22 mouse cellular contexts compared by ENCODE assay signal in genomic region chr4:53226376-53226775, GRCm38 (mm10).
DNase-seq lines count a peak whose midpoint lies in the region; ATAC-seq lines count a peak whose summit lies in the region.
"Had no signal": no experiment of that assay in that cellular context is flagged by ENCODE, and none has a peak within 500 bp of the region (broad histone marks: within the 10 kb centered on the region; RNA-seq: fewer than 3 reads in every experiment).

No protein-coding gene starts in this region.

- DNase-seq in heart, adult 11 months: peak; percentile 51
- DNase-seq in lung, postnatal 4 days: no peak
- peak; percentile 30 for DNase-seq in R1 (ENCODE audit: low read depth, low spot score)
- peak; percentile 63 for DNase-seq in lung, postnatal 25 days (ENCODE audit: low spot score)
- DNase-seq in forebrain, embryonic 14.5 days (ENCODE audit: low spot score): no peak
- DNase-seq: adrenal gland, adult 8-10 months; adrenal gland, postnatal 14 days; adrenal gland, postnatal 36 days; B cell, adult 2 months; cerebellum, adult 11-12 months; cerebellum, adult 2 months; cerebellum, adult 9-10 months; cerebellum, postnatal 10 days; cerebellum, postnatal 25 days had no signal

- WGBS in heart, embryonic 12.5 days: 77% methylated on average over 3 of the region's 3 CpGs
- WGBS in lung, embryonic 16.5 days: 71% methylated on average over 3 of the region's 3 CpGs
- WGBS in forebrain, embryonic 14.5 days: 83% methylated on average over 3 of the region's 3 CpGs

- no peaks in the 10 kb centered on the region for H3K27me3 ChIP-seq in heart, embryonic 12.5 days (replicated peaks)
- H3K27me3 ChIP-seq in lung, embryonic 16.5 days (ENCODE audit: control insufficient read depth, insufficient read depth, low read depth, low read length): no peaks in the 10 kb centered on the region
- no peaks in the 10 kb centered on the region for H3K27me3 ChIP-seq in forebrain, embryonic 14.5 days (replicated peaks; ENCODE audit: control insufficient read depth, insufficient read depth, low read length)
- H3K27me3 ChIP-seq: embryonic facial prominence, embryonic 12.5 days; forebrain, embryonic 13.5 days had no signal

- ATAC-seq in heart, embryonic 12.5 days (ENCODE audit: insufficient number of reproducible peaks, low FRiP score): no peak
- peak; percentile 45; the same call in 1 of the 2 replicates for ATAC-seq in lung, embryonic 16.5 days (ENCODE audit: low read depth)
- no peak for ATAC-seq in CD4-positive, CD25-positive, alpha-beta regulatory T cell, adult 4 months
- no peak for ATAC-seq in forebrain, embryonic 14.5 days
- ATAC-seq: activated CD4-positive, CD25-positive, alpha-beta regulatory T cell, adult 4 months; forebrain, embryonic 13.5 days; forebrain, embryonic 16.5 days had no signal

- H3K4me3 ChIP-seq in heart, embryonic 12.5 days: no peak overlapping the region
- H3K4me3 ChIP-seq in lung, embryonic 16.5 days (ENCODE audit: low read length): no peak overlapping the region
- H3K4me3 ChIP-seq in forebrain, embryonic 14.5 days (ENCODE audit: low read depth, low read length): no peak overlapping the region
- H3K4me3 ChIP-seq: embryonic facial prominence, embryonic 10.5 days; embryonic facial prominence, embryonic 12.5 days; forebrain, embryonic 13.5 days had no signal

- H3K36me3 ChIP-seq in heart, embryonic 12.5 days: no peaks in the 10 kb centered on the region
- no peaks in the 10 kb centered on the region for H3K36me3 ChIP-seq in lung, embryonic 16.5 days (ENCODE audit: control insufficient read depth, insufficient read depth, low read length)
- H3K36me3 ChIP-seq in forebrain, embryonic 14.5 days (ENCODE audit: control insufficient read depth, insufficient read depth, low read length): no peaks in the 10 kb centered on the region
- H3K36me3 ChIP-seq: embryonic facial prominence, embryonic 10.5 days; embryonic facial prominence, embryonic 12.5 days had no signal

- no peaks in the 10 kb centered on the region for H3K9me3 ChIP-seq in heart, embryonic 12.5 days (replicated peaks)
- H3K9me3 ChIP-seq in lung, embryonic 16.5 days (ENCODE audit: control insufficient read depth, low read length): no peaks in the 10 kb centered on the region
- no peaks in the 10 kb centered on the region for H3K9me3 ChIP-seq in forebrain, embryonic 14.5 days (replicated peaks; ENCODE audit: control insufficient read depth, low read length)
- H3K9me3 ChIP-seq: embryonic facial prominence, embryonic 10.5 days; embryonic facial prominence, embryonic 12.5 days; forebrain, embryonic 13.5 days had no signal

- no peaks in the 10 kb centered on the region for H3K4me1 ChIP-seq in heart, embryonic 12.5 days (replicated peaks)
- peaks cover 3% of the 10 kb centered on the region; the same call in 1 of the 2 replicates for H3K4me1 ChIP-seq in lung, embryonic 16.5 days (replicated peaks; ENCODE audit: control insufficient read depth, insufficient read depth, low read length)
- H3K4me1 ChIP-seq in forebrain, embryonic 14.5 days (ENCODE audit: control insufficient read depth, insufficient read depth, low read length): peaks cover 4% of the 10 kb centered on the region; the same call in 1 of the 2 replicates

- H3K27ac ChIP-seq in heart, embryonic 12.5 days (ENCODE audit: poor library complexity, severe bottlenecking): no peak overlapping the region
- no peak overlapping the region for H3K27ac ChIP-seq in lung, embryonic 16.5 days (ENCODE audit: low read length)
- no peak overlapping the region for H3K27ac ChIP-seq in forebrain, embryonic 14.5 days (ENCODE audit: low read depth, low read length)
- H3K27ac ChIP-seq: embryonic facial prominence, embryonic 10.5 days; embryonic facial prominence, embryonic 12.5 days; forebrain, embryonic 13.5 days had no signal

- H3K9ac ChIP-seq in heart, embryonic 12.5 days: no peak overlapping the region
- H3K9ac ChIP-seq in lung, embryonic 16.5 days (ENCODE audit: low read length): no peak overlapping the region
- no peak overlapping the region for H3K9ac ChIP-seq in forebrain, embryonic 14.5 days (ENCODE audit: low read length)
- H3K9ac ChIP-seq: embryonic facial prominence, embryonic 12.5 days; forebrain, embryonic 13.5 days had no signal

- H3K4me2 ChIP-seq in heart, embryonic 12.5 days: no peak overlapping the region
- H3K4me2 ChIP-seq in lung, embryonic 16.5 days (ENCODE audit: low read depth, low read length): no peak overlapping the region
- H3K4me2 ChIP-seq in forebrain, embryonic 14.5 days (ENCODE audit: low read length): no peak overlapping the region
- H3K4me2 ChIP-seq: embryonic facial prominence, embryonic 12.5 days; forebrain, embryonic 13.5 days had no signal

Comparison
In these comparisons a context has a peak if more than half of its experiments do, and no peak if none do; other contexts are left out.
1. DNase-seq: peak in heart, adult 11 months (single experiment), R1 (single experiment) and lung, postnatal 25 days (single experiment); none in lung, postnatal 4 days (0 of 2) and forebrain, embryonic 14.5 days (single experiment).